Mouse (Mus musculus) G1E-ER4 (cell line): ENCODE measurements around the gene Rasgrp1. TPM values are rescaled to one million over a fixed set of nuclear protein-coding genes. Genes with fewer than 3 reads are reported as not detected.

ENCODE experiments used
- GATA1 ChIP-seq: IDR thresholded peaks from one replicate; pipeline ENCODE4 v1.8.0; 2012; ENCODE audit warnings: low read length, inconsistent platforms
- polyA plus RNA-seq: library from polyadenylated mRNA; stranded (reverse); fragments of >175 nt; gene quantifications from 2 replicates; pipeline ENCODE4 v1.2.3, GENCODE M21; 2012

Gene Rasgrp1
- polyA plus RNA-seq: not detected in 2 replicates

GRCm38 (mm10) chr2:117342547-117343239 lies at the start of gene Rasgrp1:
Gene Rasgrp1 (minus strand): TSS chr2:117343001.
- TF ChIP-seq GATA1: no peak

- no peak for TF ChIP-seq GATA1
These were observed 47.4 kb upstream of the Rasgrp1 start for GRCm38 (mm10) chr2:117389925-117390892.

GRCm38 (mm10) chr2:117389460-117389859 lies 46.7 kb upstream of the Rasgrp1 start:
- no peak for TF ChIP-seq GATA1

GRCm38 (mm10) chr2:117388121-117388520 lies 45.3 kb upstream of the Rasgrp1 start:
- no peak for TF ChIP-seq GATA1

- TF ChIP-seq GATA1: no peak
These were observed 44.3 kb upstream of the Rasgrp1 start for GRCm38 (mm10) chr2:117386981-117387705.

- no peak for TF ChIP-seq GATA1
These were observed 43.3 kb upstream of the Rasgrp1 start for GRCm38 (mm10) chr2:117386036-117386590.

GRCm38 (mm10) chr2:117381314-117381713 lies 38.5 kb upstream of the Rasgrp1 start:
- no peak for TF ChIP-seq GATA1

GRCm38 (mm10) chr2:117374293-117374830 lies 31.6 kb upstream of the Rasgrp1 start:
- TF ChIP-seq GATA1: no peak

GRCm38 (mm10) chr2:117371706-117372105 lies 28.9 kb upstream of the Rasgrp1 start:
- no peak for TF ChIP-seq GATA1

GRCm38 (mm10) chr2:117366478-117366877 lies 23.7 kb upstream of the Rasgrp1 start:
- no peak for TF ChIP-seq GATA1

- TF ChIP-seq GATA1: no peak
These were observed 21.3 kb upstream of the Rasgrp1 start for GRCm38 (mm10) chr2:117364056-117364455.

GRCm38 (mm10) chr2:117357939-117358338 lies 15.1 kb upstream of the Rasgrp1 start:
- TF ChIP-seq GATA1: no peak

GRCm38 (mm10) chr2:117352305-117353123 lies 9.7 kb upstream of the Rasgrp1 start:
- no peak for TF ChIP-seq GATA1

- TF ChIP-seq GATA1: no peak
These were observed 7.3 kb upstream of the Rasgrp1 start for GRCm38 (mm10) chr2:117350138-117350537.

- no peak for TF ChIP-seq GATA1
These were observed 431 bp upstream of the Rasgrp1 start for GRCm38 (mm10) chr2:117343240-117343624.
